Mouse (Mus musculus): ENCODE data around the gene P3h4. TPM values are rescaled to one million over a fixed set of nuclear protein-coding genes. Genes with fewer than 3 reads are reported as not detected.

P3h4 gene
- polyA plus RNA-seq, 1 experiment, result 13.3 TPM

DNA sequence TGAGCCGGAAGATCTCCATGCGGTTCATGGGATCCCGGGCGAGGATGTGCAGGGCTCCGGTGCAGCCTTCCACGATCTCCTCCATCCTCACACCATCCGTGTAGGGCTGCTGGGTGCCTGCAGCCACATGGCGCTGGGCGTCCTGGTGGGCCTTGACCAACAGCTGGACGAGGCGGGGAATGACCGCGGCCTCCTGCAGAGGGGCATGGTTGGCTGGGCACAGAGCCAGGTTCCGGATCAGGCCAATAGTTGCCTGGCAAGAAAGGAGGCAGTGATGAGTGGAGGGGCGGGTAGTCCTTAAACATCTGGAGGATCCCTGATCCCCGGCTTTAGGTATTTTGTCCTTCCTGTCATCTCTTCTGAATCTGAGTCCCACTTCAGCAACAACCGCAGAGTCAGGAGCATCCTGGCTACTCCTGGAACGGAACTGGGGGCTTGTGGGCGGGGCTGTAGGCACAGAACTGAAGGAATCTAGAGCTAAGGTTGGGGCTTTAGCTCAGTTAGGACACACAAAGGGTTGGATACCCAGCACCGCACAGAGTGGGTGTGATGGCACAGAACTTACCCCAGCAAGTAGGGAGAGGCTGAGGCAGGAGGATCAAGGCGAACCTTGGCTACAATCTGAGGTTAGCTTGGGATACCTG is 37.8 kb downstream of the P3h4 start:
- no peaks in the 10 kb centered on the region for H3K27me3 ChIP-seq (ENCODE audit: control insufficient read depth, insufficient read depth, low read length, poor library complexity, severe bottlenecking)
- H3K9ac ChIP-seq (ENCODE audit: low read depth, poor library complexity, severe bottlenecking), result peak overlapping the region; percentile 31
- H3K27ac ChIP-seq (ENCODE audit: insufficient read depth, low read length), result peak overlapping the region; percentile 97
- H3K36me3 ChIP-seq (ENCODE audit: control insufficient read depth, insufficient read depth, low read length, poor library complexity, severe bottlenecking), result peaks cover 12% of the 10 kb centered on the region
- no peaks in the 10 kb centered on the region for H3K4me1 ChIP-seq (ENCODE audit: control insufficient read depth, insufficient read depth, low read length)
- no peaks in the 10 kb centered on the region for H3K9me3 ChIP-seq (replicated peaks; ENCODE audit: control insufficient read depth, insufficient read depth, low read length, poor library complexity, severe bottlenecking)
- H3K4me3 ChIP-seq (ENCODE audit: low read depth, low read length), result peak overlapping the region; percentile 65
- TF ChIP-seq EP300 (IDR thresholded peaks at IDR 0.05; ENCODE audit: insufficient read depth, low read depth, low read length) (0 out of 2 replicates have a peak, but pooled peaks have one; percentile 8), POLR2A (IDR thresholded peaks at IDR 0.05; ENCODE audit: insufficient read depth, low read length) (no peak), CTCF (IDR thresholded peaks at IDR 0.05; ENCODE audit: low read depth, low read length) (no peak)

DNA sequence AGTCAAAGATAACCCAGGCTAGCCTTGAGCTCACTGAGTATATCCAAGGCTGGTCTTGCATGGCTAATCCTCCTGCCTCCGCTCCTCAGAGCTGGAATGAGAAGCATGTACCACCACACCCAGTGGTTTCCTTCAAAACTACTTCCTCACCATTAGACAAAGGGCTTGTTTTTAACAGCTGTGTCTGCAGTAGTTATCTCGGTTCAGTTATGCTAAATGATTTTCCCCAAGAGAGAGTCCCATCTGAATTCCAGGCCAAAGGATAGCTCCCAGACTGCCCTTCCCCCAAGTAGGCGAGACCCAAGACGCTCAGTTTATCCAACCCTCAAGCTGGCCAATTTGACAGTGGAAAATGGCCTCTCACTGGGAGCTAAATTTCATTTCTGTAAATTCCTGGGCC is 38.6 kb downstream of the P3h4 start:
- H3K36me3 ChIP-seq (ENCODE audit: control insufficient read depth, insufficient read depth, low read length, poor library complexity, severe bottlenecking), result peaks cover 20% of the 10 kb centered on the region
- H3K4me3 ChIP-seq (ENCODE audit: low read depth, low read length), result peak overlapping the region; percentile 65
- H3K27ac ChIP-seq (ENCODE audit: insufficient read depth, low read length), result peak overlapping the region; percentile 97

DNA sequence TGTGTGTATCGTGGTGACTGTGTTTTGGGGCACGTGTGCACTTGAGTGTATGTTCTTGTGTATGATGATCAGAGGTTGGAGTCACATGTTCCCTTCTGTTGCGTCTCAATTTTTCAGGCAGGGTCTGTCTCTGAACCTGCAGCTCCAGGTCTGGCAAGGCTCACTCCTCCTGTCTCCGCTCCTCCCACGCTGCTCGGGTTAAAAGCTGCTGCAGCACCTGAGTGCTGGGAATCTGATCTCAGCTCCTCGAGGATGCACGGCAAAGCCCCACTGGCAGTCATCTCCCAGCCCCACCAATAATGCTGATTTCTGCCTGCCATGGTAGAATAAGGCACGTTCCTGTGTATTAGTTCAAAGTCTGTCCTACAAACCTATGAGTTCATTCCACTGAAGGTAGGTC is 39.5 kb downstream of the P3h4 start:
- peaks cover 21% of the 10 kb centered on the region for H3K36me3 ChIP-seq (ENCODE audit: control insufficient read depth, insufficient read depth, low read length, poor library complexity, severe bottlenecking)
- H3K27me3 ChIP-seq (ENCODE audit: control insufficient read depth, insufficient read depth, low read length, poor library complexity, severe bottlenecking), result no peaks in the 10 kb centered on the region
- H3K4me1 ChIP-seq (ENCODE audit: control insufficient read depth, insufficient read depth, low read length), result no peaks in the 10 kb centered on the region
- H3K9me3 ChIP-seq (replicated peaks; ENCODE audit: control insufficient read depth, insufficient read depth, low read length, poor library complexity, severe bottlenecking), result no peaks in the 10 kb centered on the region
- no peak overlapping the region for H3K4me3 ChIP-seq (ENCODE audit: low read depth, low read length)
- H3K9ac ChIP-seq (ENCODE audit: low read depth, poor library complexity, severe bottlenecking), result peak overlapping the region; percentile 36; the same call in 1 of the 2 replicates
- peak overlapping the region; percentile 97 for H3K27ac ChIP-seq (ENCODE audit: insufficient read depth, low read length)
- no peak for TF ChIP-seq CTCF (IDR thresholded peaks at IDR 0.05; ENCODE audit: low read depth, low read length)
- TF ChIP-seq EP300 (IDR thresholded peaks at IDR 0.05; ENCODE audit: insufficient read depth, low read depth, low read length), result 0 out of 2 replicates have a peak, but pooled peaks have one; percentile 9

More for the DNA sequence above, 38.6 kb downstream of the P3h4 start:
- Histone ChIP-seq H3K4me1 (ENCODE audit: control insufficient read depth, insufficient read depth, low read length) (no peaks in the 10 kb centered on the region), H3K9me3 (replicated peaks; ENCODE audit: control insufficient read depth, insufficient read depth, low read length, poor library complexity, severe bottlenecking) (no peaks in the 10 kb centered on the region), H3K9ac (ENCODE audit: low read depth, poor library complexity, severe bottlenecking) (peak overlapping the region; percentile 31), H3K27me3 (ENCODE audit: control insufficient read depth, insufficient read depth, low read length, poor library complexity, severe bottlenecking) (no peaks in the 10 kb centered on the region)
- TF ChIP-seq CTCF (IDR thresholded peaks at IDR 0.05; ENCODE audit: low read depth, low read length) (no peak), EP300 (IDR thresholded peaks at IDR 0.05; ENCODE audit: insufficient read depth, low read depth, low read length) (peak; percentile 89)

DNA sequence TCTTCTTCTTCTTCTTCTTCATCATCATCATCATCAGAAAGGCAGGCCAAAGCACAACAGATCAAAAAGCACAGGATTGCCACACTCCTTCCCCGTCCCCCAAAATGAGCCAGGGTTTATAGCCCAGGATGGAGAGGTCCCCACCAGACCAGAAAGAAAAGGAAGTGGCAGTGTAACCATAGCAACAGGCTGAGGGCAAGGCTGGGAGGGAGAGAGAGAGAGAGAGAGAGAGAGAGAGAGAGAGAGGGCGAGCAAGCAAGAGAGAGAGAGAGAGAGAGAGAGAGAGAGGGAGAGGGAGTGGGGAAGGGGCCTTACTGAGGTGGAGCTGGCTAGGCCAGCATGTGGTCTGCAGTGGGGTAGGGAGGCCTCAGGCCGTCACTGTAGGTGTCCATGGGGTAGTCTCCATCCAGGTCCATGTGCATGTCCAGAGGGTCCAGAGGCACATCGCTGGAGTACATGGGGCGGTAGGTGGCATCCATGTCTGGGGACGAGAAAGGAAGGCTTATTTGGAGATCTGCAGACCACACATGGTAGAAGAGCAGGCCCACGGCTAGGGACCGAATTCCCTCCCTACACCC is 42.6 kb downstream of the P3h4 start:
- H3K4me3 ChIP-seq (ENCODE audit: low read depth, low read length), result no peak overlapping the region
- H3K9ac ChIP-seq (ENCODE audit: low read depth, poor library complexity, severe bottlenecking), result no peak overlapping the region
- no peaks in the 10 kb centered on the region for H3K9me3 ChIP-seq (replicated peaks; ENCODE audit: control insufficient read depth, insufficient read depth, low read length, poor library complexity, severe bottlenecking)
- no peaks in the 10 kb centered on the region for H3K27me3 ChIP-seq (ENCODE audit: control insufficient read depth, insufficient read depth, low read length, poor library complexity, severe bottlenecking)
- no peak overlapping the region for H3K27ac ChIP-seq (ENCODE audit: insufficient read depth, low read length)
- H3K4me1 ChIP-seq (ENCODE audit: control insufficient read depth, insufficient read depth, low read length), result peaks cover 2% of the 10 kb centered on the region
- peaks cover 21% of the 10 kb centered on the region; the same call in 1 of the 2 replicates for H3K36me3 ChIP-seq (ENCODE audit: control insufficient read depth, insufficient read depth, low read length, poor library complexity, severe bottlenecking)
- TF ChIP-seq CTCF (IDR thresholded peaks at IDR 0.05; ENCODE audit: low read depth, low read length) (no peak), EP300 (IDR thresholded peaks at IDR 0.05; ENCODE audit: insufficient read depth, low read depth, low read length) (no peak), POLR2A (IDR thresholded peaks at IDR 0.05; ENCODE audit: insufficient read depth, low read length) (no peak)

DNA sequence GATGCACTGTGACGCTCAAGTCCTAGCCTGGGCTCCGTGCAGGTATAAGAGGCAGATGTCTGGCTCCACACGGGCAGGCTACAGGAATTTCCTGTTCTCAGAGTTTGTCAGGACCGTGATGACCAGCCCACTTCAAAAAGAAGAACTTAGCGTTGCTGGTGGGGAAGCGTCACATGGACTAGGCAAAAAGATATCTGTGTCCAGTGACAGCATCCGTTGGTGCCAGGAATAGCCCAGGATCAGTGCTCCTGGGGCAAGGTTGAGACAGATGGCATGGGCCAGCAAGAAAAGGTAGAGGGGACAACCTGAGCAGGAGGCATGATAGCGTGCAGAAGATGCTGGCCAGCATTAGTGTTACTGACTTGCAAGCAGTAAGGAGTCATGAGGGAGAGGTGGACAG is 44.8 kb downstream of the P3h4 start:
- no peak overlapping the region for H3K27ac ChIP-seq (ENCODE audit: insufficient read depth, low read length)
- H3K4me3 ChIP-seq (ENCODE audit: low read depth, low read length), result no peak overlapping the region
- H3K4me1 ChIP-seq (ENCODE audit: control insufficient read depth, insufficient read depth, low read length), result peaks cover 4% of the 10 kb centered on the region
- no peak overlapping the region for H3K9ac ChIP-seq (ENCODE audit: low read depth, poor library complexity, severe bottlenecking)
- no peaks in the 10 kb centered on the region for H3K27me3 ChIP-seq (ENCODE audit: control insufficient read depth, insufficient read depth, low read length, poor library complexity, severe bottlenecking)
- TF ChIP-seq CTCF (IDR thresholded peaks at IDR 0.05; ENCODE audit: low read depth, low read length), result no peak
- TF ChIP-seq POLR2A (IDR thresholded peaks at IDR 0.05; ENCODE audit: insufficient read depth, low read length), result no peak
- TF ChIP-seq EP300 (IDR thresholded peaks at IDR 0.05; ENCODE audit: insufficient read depth, low read depth, low read length), result no peak
- no peaks in the 10 kb centered on the region for H3K9me3 ChIP-seq (replicated peaks; ENCODE audit: control insufficient read depth, insufficient read depth, low read length, poor library complexity, severe bottlenecking)
- peaks cover 20% of the 10 kb centered on the region; the same call in 1 of the 2 replicates for H3K36me3 ChIP-seq (ENCODE audit: control insufficient read depth, insufficient read depth, low read length, poor library complexity, severe bottlenecking)

DNA sequence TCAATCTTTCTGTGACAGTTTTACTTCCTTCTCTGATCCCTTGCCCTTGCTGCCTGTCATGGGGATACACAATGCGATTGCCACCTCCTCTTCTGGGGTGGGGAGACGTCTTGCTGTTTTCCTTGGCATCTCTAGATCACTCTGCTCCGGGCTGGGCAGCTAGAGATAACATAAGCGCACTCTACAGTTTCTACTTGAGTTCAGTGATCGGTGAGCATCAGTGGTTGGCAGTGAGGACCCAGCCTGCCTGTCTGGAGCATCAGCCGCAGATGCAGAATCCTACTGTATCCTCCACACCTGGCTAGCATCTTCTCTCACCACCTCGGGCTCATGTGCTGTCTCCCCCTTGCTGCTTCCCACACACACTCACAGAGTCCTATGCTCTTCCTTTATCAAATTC is 45.5 kb downstream of the P3h4 start:
- Histone ChIP-seq H3K27ac (ENCODE audit: insufficient read depth, low read length) (0 out of 2 replicates have a peak overlapping the region, but pooled peaks have one; percentile 14), H3K4me1 (ENCODE audit: control insufficient read depth, insufficient read depth, low read length) (peaks cover 4% of the 10 kb centered on the region), H3K9me3 (replicated peaks; ENCODE audit: control insufficient read depth, insufficient read depth, low read length, poor library complexity, severe bottlenecking) (no peaks in the 10 kb centered on the region), H3K9ac (ENCODE audit: low read depth, poor library complexity, severe bottlenecking) (no peak overlapping the region), H3K36me3 (ENCODE audit: control insufficient read depth, insufficient read depth, low read length, poor library complexity, severe bottlenecking) (peaks cover 19% of the 10 kb centered on the region; the same call in 1 of the 2 replicates), H3K4me3 (ENCODE audit: low read depth, low read length) (no peak overlapping the region), H3K27me3 (ENCODE audit: control insufficient read depth, insufficient read depth, low read length, poor library complexity, severe bottlenecking) (no peaks in the 10 kb centered on the region)
- TF ChIP-seq POLR2A (IDR thresholded peaks at IDR 0.05; ENCODE audit: insufficient read depth, low read length) (no peak), CTCF (IDR thresholded peaks at IDR 0.05; ENCODE audit: low read depth, low read length) (no peak), EP300 (IDR thresholded peaks at IDR 0.05; ENCODE audit: insufficient read depth, low read depth, low read length) (no peak)
